Mouse (Mus musculus) midbrain, embryonic 16.5 days (tissue): ENCODE measurements around the gene Akt3. TPM values are rescaled to one million over a fixed set of nuclear protein-coding genes. Genes with fewer than 3 reads are reported as not detected.

Experiments used
- ATAC-seq: fragments of 200-750 bp; cut with Nextera tagmentation; 2 replicates; pipeline ENCODE4 v1.8.0; 2017; ENCODE audit warnings: moderate TSS enrichment
- H3K27ac ChIP-seq: fragments of 300-500 bp; sonication (generic); 2 replicates; pipeline ENCODE4 v1.5.1; 2014; ENCODE audit warnings: mild to moderate bottlenecking, low read length, mixed read lengths
- H3K27me3 ChIP-seq: fragments of 300-500 bp; sonication (generic); 2 replicates; pipeline ENCODE4 v1.6.1; 2014; ENCODE audit warnings: low read depth, low read length, mixed read lengths; ENCODE audit not compliant: control insufficient read depth, insufficient read depth
- H3K36me3 ChIP-seq: fragments of 300-500 bp; sonication (generic); 2 replicates; pipeline ENCODE4 v1.6.1; 2014; ENCODE audit warnings: mild to moderate bottlenecking, low read length, moderate library complexity, mixed read lengths; ENCODE audit not compliant: control insufficient read depth, insufficient read depth
- H3K4me1 ChIP-seq: fragments of 300-500 bp; sonication (generic); 2 replicates; pipeline ENCODE4 v1.6.1; 2014; ENCODE audit warnings: mild to moderate bottlenecking, low read length, mixed read lengths; ENCODE audit not compliant: control insufficient read depth, insufficient read depth
- H3K4me2 ChIP-seq: fragments of 300-500 bp; sonication (generic); 2 replicates; pipeline ENCODE4 v1.6.1; 2014; ENCODE audit warnings: mild to moderate bottlenecking, low read length, mixed read lengths
- H3K4me3 ChIP-seq: fragments of 300-500 bp; sonication (generic); 2 replicates; pipeline ENCODE4 v1.5.1; 2014; ENCODE audit warnings: low read depth, mild to moderate bottlenecking, low read length, moderate library complexity, mixed read lengths
- H3K9ac ChIP-seq: fragments of 300-500 bp; sonication (generic); 2 replicates; pipeline ENCODE4 v1.6.1; 2014; ENCODE audit warnings: low read depth, low read length, mixed read lengths
- H3K9me3 ChIP-seq: fragments of 300-500 bp; sonication (generic); replicated peaks from 2 replicates; pipeline ENCODE4 v1.6.1; 2014; ENCODE audit warnings: mild to moderate bottlenecking, low read length, mixed read lengths; ENCODE audit not compliant: control insufficient read depth, poor library complexity, severe bottlenecking
- WGBS: fragments of 180-500 bp; shearing (Covaris S2); extraction: QIAGEN DNeasy Blood & Tissue Kit; methylation state at CpG from one replicate; pipeline ENCODE4 v1.1.7; 2014; 5-methylcytosine and 5-hydroxymethylcytosine counted together
- polyA plus RNA-seq: library from polyadenylated mRNA; unstranded; fragments of >200 nt; fragmentation: Nextera tagmentation; extraction: Ambion mirVana; gene quantifications from 2 replicates; pipeline ENCODE4 v1.2.1, GENCODE M21; 2015

Akt3 gene
- polyA plus RNA-seq, 1 experiment from 2014 or later = 21.9 TPM

DNA sequence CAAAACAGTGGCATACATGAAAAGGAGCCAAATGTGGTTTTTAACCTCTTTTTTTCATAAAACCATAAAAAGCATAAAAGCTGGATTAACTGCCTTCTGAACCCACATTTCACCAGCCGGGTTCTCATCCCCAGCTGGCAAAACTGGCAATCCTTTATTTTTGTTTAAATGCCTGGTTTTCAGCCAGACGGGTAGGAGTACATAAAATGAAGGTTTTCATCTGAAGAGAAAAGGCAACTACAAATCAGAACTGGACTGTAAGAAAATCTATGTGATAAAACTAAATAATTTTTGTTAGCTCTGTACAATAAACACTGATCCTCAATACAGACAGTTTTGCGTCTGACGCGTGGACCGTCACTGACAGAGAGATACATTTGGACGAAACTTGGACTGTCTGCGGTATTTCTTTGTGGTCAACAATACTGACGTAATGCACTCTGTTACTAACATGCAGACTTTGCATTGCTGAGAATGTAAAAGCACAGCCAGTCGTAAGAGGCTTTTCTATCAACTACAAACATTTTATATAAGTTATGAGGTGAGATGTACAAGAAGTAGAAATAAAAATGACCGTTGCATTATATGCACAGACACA lies 206.5 kb downstream of the Akt3 start:
- Histone ChIP-seq H3K4me3 (no peak overlapping the region), H3K27ac (0 out of 2 replicates have a peak overlapping the region, but pooled peaks have one; percentile 33), H3K4me1 (no peaks in the 10 kb centered on the region), H3K9me3 (no peaks in the 10 kb centered on the region), H3K9ac (no peak overlapping the region), H3K36me3 (no peaks in the 10 kb centered on the region), H3K4me2 (no peak overlapping the region), H3K27me3 (no peaks in the 10 kb centered on the region)
- WGBS = 75% methylated on average over 11 of the region's 11 CpGs
- ATAC-seq = no peak

DNA sequence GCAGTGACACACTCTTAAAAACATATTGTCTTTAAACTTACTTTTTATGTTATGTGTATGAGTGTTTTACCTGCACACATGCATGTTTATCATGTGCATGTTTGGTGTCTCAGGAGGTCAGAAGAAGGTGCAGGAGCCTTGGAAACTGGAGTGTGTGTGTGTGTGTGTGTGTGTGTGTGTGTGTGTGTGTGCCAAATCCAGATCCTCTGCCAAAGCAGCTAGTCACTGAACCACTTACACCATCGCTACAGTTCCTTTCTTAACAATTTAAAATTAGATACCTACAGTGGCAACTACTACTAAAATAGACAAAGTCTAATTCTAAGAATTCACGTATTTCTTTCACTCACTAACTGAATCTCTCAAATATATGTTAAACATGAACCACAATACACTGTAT lies 209.2 kb downstream of the Akt3 start:
- Histone ChIP-seq H3K9ac (no peak overlapping the region), H3K9me3 (no peaks in the 10 kb centered on the region), H3K4me1 (no peaks in the 10 kb centered on the region), H3K4me2 (no peak overlapping the region), H3K27ac (no peak overlapping the region), H3K4me3 (no peak overlapping the region), H3K36me3 (no peaks in the 10 kb centered on the region), H3K27me3 (no peaks in the 10 kb centered on the region)
- ATAC-seq = no peak
- WGBS = 96% methylated on average over 2 of the region's 2 CpGs

DNA sequence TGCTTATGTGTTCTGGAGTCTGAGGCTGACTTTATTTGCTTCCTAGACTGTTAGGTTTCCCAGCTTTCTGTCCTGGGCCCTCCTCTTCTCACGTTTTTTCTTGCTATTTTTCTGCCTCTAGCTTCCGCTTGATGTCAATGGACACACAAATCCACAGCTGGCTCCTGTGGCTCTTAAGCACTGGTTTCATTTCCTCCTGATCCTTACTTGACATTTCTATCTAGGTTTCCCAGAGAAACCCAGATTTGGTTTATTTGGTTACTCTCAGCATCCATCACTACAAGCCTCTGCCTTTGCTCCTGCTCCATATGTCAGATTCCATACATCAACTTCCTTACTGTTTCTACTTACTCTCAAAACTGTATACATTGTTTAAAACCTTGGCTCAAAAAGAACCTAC lies 211.0 kb downstream of the Akt3 start:
- Histone ChIP-seq H3K36me3 (no peaks in the 10 kb centered on the region), H3K27me3 (no peaks in the 10 kb centered on the region), H3K4me2 (no peak overlapping the region), H3K27ac (no peak overlapping the region), H3K9ac (no peak overlapping the region), H3K4me1 (no peaks in the 10 kb centered on the region), H3K9me3 (no peaks in the 10 kb centered on the region), H3K4me3 (no peak overlapping the region)
- no peak for ATAC-seq
- WGBS = 90% methylated on average over 2 of the region's 2 CpGs

DNA sequence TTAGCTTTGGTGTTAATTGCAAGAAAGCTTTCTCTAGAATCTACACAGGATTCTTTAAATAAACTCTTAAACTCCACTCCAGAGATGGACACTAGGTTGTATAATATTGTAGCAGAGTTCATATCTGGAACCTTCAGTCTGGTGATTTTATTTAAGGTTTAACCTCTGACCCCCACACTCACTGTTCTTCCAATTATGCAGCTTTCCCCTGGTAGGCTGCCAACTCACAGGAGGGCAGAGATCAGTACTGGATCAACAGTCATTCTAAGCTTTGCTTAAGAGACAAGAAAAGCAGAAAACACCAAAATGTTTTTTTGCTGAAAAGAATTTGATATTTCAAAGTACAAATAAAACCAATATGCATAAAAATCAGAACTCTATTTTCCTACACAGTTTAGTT lies 212.1 kb downstream of the Akt3 start:
- Histone ChIP-seq H3K9me3 (no peaks in the 10 kb centered on the region), H3K9ac (no peak overlapping the region), H3K27me3 (no peaks in the 10 kb centered on the region), H3K36me3 (no peaks in the 10 kb centered on the region), H3K4me1 (no peaks in the 10 kb centered on the region), H3K4me3 (no peak overlapping the region), H3K4me2 (no peak overlapping the region), H3K27ac (no peak overlapping the region)
- ATAC-seq = no peak

DNA sequence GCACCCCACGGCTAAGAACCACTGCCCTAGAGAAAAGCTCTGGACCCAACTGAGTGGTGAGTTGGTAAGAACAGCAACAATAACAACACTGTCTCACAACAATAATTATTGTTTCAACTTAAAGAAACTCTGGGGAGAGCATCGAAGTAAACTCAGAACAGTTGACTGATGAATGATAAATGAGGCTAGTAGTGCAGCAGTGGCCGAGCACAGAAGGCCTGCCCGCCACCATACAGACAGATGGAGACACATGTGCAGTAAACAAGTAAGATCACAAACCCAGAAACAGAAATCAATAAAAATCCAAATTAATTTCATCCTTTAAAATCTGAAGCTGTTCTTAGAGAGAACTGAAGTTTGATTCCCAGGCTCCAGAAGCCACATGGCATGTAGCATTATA lies 217.9 kb downstream of the Akt3 start:
- 35% methylated on average over 4 of the region's 4 CpGs for WGBS
- H3K4me2 ChIP-seq = no peak overlapping the region
- no peak overlapping the region for H3K9ac ChIP-seq
- H3K9me3 ChIP-seq = no peaks in the 10 kb centered on the region
- no peak overlapping the region for H3K27ac ChIP-seq
- H3K36me3 ChIP-seq = no peaks in the 10 kb centered on the region
- H3K4me1 ChIP-seq = peaks cover 4% of the 10 kb centered on the region
- no peaks in the 10 kb centered on the region for H3K27me3 ChIP-seq
- H3K4me3 ChIP-seq = no peak overlapping the region
- no peak for ATAC-seq

DNA sequence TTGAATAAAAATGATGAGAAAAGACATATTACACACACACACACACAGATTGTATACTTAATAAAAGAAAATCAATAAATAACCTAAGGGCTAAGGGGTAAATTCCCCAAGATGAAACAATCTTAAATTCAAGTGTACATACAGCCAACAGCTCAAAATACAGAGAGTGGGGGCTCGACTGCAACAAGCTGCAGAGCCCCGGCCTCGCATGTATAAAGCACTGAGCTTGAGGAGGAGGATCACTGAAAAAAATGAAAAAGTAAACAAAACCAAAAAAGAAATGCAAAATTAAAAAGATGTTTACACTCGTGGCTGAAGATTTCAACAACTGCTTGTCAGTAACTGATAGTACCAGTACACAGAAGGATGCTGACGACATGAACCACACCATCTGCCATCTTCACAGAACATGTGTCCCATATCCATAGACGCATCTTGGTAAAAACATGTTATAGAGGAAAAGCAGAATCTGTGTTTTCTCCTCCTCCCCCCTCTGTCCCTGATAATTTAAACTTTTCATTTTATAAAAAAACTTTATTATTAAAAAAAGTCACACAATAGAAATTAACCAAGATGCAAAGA lies 218.8 kb downstream of the Akt3 start:
- 68% methylated on average over 6 of the region's 6 CpGs for WGBS
- Histone ChIP-seq H3K9ac (no peak overlapping the region), H3K27ac (no peak overlapping the region), H3K27me3 (no peaks in the 10 kb centered on the region), H3K36me3 (no peaks in the 10 kb centered on the region), H3K4me1 (peaks cover 4% of the 10 kb centered on the region), H3K9me3 (no peaks in the 10 kb centered on the region), H3K4me3 (no peak overlapping the region), H3K4me2 (no peak overlapping the region)
- no peak for ATAC-seq

DNA sequence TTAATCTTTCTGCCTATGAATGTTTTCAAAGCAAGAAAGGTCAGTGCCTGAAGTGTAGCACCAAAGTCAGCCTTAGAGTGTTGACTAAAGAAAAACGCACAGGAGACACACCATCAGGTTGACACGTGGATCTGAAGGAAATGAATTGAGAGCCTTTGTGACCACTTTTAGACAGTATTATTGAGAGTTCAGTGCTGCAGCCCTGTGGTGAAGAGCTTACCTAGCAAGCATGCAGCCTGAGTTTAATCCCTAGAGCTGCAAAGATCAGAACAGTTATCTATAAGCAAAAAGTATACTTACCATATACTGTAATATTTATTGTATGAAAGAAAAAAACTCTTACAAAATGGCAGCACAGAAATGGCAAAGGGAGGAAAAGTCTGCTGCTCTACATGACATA lies 219.6 kb downstream of the Akt3 start:
- Histone ChIP-seq H3K36me3 (no peaks in the 10 kb centered on the region), H3K9ac (no peak overlapping the region), H3K9me3 (no peaks in the 10 kb centered on the region), H3K27ac (no peak overlapping the region; the same call in 1 of the 2 replicates), H3K27me3 (no peaks in the 10 kb centered on the region), H3K4me1 (peaks cover 4% of the 10 kb centered on the region), H3K4me3 (no peak overlapping the region), H3K4me2 (no peak overlapping the region)
- peak; percentile 42; the same call in 1 of the 2 replicates for ATAC-seq
- WGBS = 38% methylated on average over 2 of the region's 2 CpGs

DNA sequence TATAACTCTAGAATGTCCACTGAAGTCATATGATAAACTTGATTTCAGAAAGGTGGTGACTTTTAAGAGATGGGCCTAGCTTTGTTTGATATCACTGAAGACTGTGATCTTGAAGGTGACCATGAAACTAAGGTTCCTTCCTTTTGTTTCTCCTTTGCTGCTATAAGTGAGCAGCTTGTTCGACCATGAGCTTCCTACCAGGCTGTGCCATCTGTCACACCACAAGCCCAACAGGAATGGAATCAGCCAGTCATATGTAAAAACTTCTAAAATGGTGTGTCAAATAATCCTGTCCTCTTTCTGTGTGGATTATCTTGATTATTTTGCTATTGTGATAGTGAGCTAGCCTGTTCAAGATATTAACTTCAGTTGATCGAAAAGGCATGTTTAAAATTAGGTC lies 222.5 kb downstream of the Akt3 start:
- ATAC-seq = no peak
- peaks cover 4% of the 10 kb centered on the region for H3K4me1 ChIP-seq
- H3K36me3 ChIP-seq = no peaks in the 10 kb centered on the region
- H3K9me3 ChIP-seq = no peaks in the 10 kb centered on the region
- no peak overlapping the region for H3K9ac ChIP-seq
- WGBS = 60% methylated on average over 2 of the region's 2 CpGs
- H3K4me2 ChIP-seq = no peak overlapping the region
- H3K27ac ChIP-seq = no peak overlapping the region
- H3K27me3 ChIP-seq = no peaks in the 10 kb centered on the region
- no peak overlapping the region for H3K4me3 ChIP-seq

DNA sequence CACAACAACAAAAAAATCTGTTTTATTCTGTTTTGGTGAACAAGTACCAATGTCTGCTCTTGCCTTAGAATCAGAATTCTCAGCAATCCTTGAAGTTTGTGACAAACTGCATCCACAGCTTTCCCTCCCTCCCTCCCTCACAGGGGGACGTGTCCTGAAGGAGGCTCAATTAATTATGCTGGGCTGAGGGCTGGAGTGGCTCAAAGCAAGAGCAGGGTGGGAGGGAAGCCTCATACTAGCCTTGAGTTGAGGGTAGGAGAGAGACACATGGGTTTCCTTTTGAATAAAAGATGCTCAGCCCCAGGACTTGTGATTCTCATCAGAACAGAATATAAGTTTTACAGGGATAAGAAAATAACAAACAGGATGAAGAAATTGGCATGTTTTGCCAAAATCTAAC lies 225.8 kb downstream of the Akt3 start:
- whole genome bisulfite sequencing = 0% methylated on average over 1 of the region's 1 CpGs
- H3K9me3 ChIP-seq = no peaks in the 10 kb centered on the region
- no peak overlapping the region for H3K9ac ChIP-seq
- no peaks in the 10 kb centered on the region for H3K27me3 ChIP-seq
- no peak overlapping the region for H3K4me3 ChIP-seq
- H3K4me1 ChIP-seq = no peaks in the 10 kb centered on the region; the same call in 1 of the 2 replicates
- H3K27ac ChIP-seq = no peak overlapping the region
- H3K4me2 ChIP-seq = no peak overlapping the region
- H3K36me3 ChIP-seq = no peaks in the 10 kb centered on the region
- ATAC-seq = peak; percentile 66; the same call in 1 of the 2 replicates
